Mouse (Mus musculus) frontal cortex, postnatal 10 days (tissue): ENCODE results near the gene Plcb1.

ENCODE experiments used
- DNase-seq, 2 experiments: peaks; one replicate each; pipeline ENCODE4 v3.0.0; 2022; ENCODE audit warnings: low spot score in 2 of 2, mixed read lengths in 1 of 2

Plcb1 gene

DNA sequence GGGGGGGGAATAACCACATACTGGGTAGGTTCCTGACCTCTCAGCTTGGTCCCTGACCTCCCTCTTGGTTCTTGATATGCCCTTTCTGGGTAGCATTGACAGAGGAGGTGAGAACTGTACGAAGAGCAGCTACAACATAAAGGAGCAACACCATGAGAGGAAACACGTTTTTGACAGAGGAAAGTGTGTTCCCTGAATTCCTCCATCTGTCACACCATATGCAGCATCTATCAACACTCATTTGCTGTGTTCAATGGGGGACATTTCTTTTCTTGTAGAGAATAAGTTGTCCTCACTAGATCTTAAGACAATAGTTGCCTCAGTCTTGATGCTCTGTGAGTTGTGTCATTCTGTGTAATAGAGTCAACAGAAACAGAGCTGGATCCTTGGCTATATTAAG, 733.1 kb downstream of the Plcb1 start:
- DNase-seq: no peak
